Mouse (Mus musculus) myocyte (in vitro differentiated cells): ENCODE measurements around the gene Rgs9. TPM values are rescaled to one million over a fixed set of nuclear protein-coding genes. Genes with fewer than 3 reads are reported as not detected.

Experiments used
- H3K27me3 ChIP-seq: one replicate; pipeline ENCODE4 v1.6.1; 2011; ENCODE audit not compliant: control insufficient read depth, insufficient read depth, insufficient read length
- H3K36me3 ChIP-seq: one replicate; pipeline ENCODE4 v1.6.1; 2011; ENCODE audit not compliant: control insufficient read depth, insufficient read depth
- H3K4me2 ChIP-seq: one replicate; pipeline ENCODE4 v1.6.1; 2011; ENCODE audit warnings: low read depth, control low read depth
- H3K4me3 ChIP-seq: one replicate; pipeline ENCODE4 v1.5.1; 2011; ENCODE audit warnings: mild to moderate bottlenecking, control low read depth, moderate library complexity
- H3K79me2 ChIP-seq: one replicate; pipeline ENCODE4 v1.6.1; 2011; ENCODE audit not compliant: control insufficient read depth, insufficient read depth
- H3ac ChIP-seq: one replicate; pipeline ENCODE4 v1.6.1; 2011; ENCODE audit not compliant: control insufficient read depth, insufficient read length
- CEBPB ChIP-seq: IDR thresholded peaks from 2 replicates; pipeline ENCODE4 v1.6.1; 2011; ENCODE audit warnings: mild to moderate bottlenecking, moderate library complexity; ENCODE audit not compliant: poor library complexity, insufficient read depth, severe bottlenecking
- E2F4 ChIP-seq: IDR thresholded peaks from one replicate; pipeline ENCODE4 v1.6.1; 2011; ENCODE audit warnings: mild to moderate bottlenecking, control low read depth, moderate library complexity; ENCODE audit not compliant: insufficient read depth
- MAX ChIP-seq: IDR thresholded peaks from one replicate; pipeline ENCODE4 v1.6.1; 2011; ENCODE audit warnings: low read depth, mild to moderate bottlenecking, control low read depth
- MYOD1 ChIP-seq, 3 experiments: IDR thresholded peaks; one replicate each; pipeline ENCODE4 v1.6.1; 2011; ENCODE audit warnings: control low read depth in 2 of 3, low read depth in 2 of 3, mild to moderate bottlenecking in 2 of 3, moderate library complexity in 1 of 3; ENCODE audit not compliant: insufficient read length in 2 of 3, control insufficient read depth in 1 of 3
- MYOG ChIP-seq, 3 experiments: IDR thresholded peaks; one replicate each; pipeline ENCODE4 v1.6.1; 2011; ENCODE audit warnings: control low read depth in 2 of 3, low read depth in 2 of 3, mild to moderate bottlenecking in 2 of 3; ENCODE audit not compliant: insufficient read length in 2 of 3, control insufficient read depth in 1 of 3, insufficient read depth in 1 of 3
- POLR2A ChIP-seq: IDR thresholded peaks from one replicate; pipeline ENCODE4 v1.6.1; 2011; ENCODE audit warnings: low read depth, mild to moderate bottlenecking, control low read depth, moderate library complexity; ENCODE audit not compliant: insufficient read length
- POLR2AphosphoS2 ChIP-seq: IDR thresholded peaks from one replicate; pipeline ENCODE4 v1.6.1; 2011; ENCODE audit warnings: low read depth, control low read depth; ENCODE audit not compliant: insufficient read length
- REST ChIP-seq: IDR thresholded peaks from one replicate; pipeline ENCODE4 v1.6.1; 2011; ENCODE audit warnings: mild to moderate bottlenecking, control low read depth, moderate library complexity; ENCODE audit not compliant: insufficient read depth, insufficient read length
- SRF ChIP-seq: IDR thresholded peaks from one replicate; pipeline ENCODE4 v1.6.1; 2011; ENCODE audit warnings: low read depth; ENCODE audit not compliant: control insufficient read depth, insufficient read length
- TCF12 ChIP-seq: IDR thresholded peaks from one replicate; pipeline ENCODE4 v1.6.1; 2011; ENCODE audit warnings: mild to moderate bottlenecking, control low read depth; ENCODE audit not compliant: poor library complexity, insufficient read depth, severe bottlenecking
- TCF3 ChIP-seq: IDR thresholded peaks from one replicate; pipeline ENCODE4 v1.6.1; 2011; ENCODE audit warnings: low read depth, control low read depth; ENCODE audit not compliant: insufficient read length
- USF1 ChIP-seq: IDR thresholded peaks from one replicate; pipeline ENCODE4 v1.6.1; 2011; ENCODE audit warnings: low read depth, mild to moderate bottlenecking, control low read depth, moderate library complexity
- polyA plus RNA-seq: library from polyadenylated mRNA; unstranded; fragments of >200 nt; fragmentation: generic; extraction: Trizol; gene quantifications from one replicate; pipeline ENCODE4 v1.2.1, GENCODE M21; 2012; ENCODE audit warnings: missing spikeins

Gene Rgs9
- polyA plus RNA-seq, 1 experiment = not detected

DNA sequence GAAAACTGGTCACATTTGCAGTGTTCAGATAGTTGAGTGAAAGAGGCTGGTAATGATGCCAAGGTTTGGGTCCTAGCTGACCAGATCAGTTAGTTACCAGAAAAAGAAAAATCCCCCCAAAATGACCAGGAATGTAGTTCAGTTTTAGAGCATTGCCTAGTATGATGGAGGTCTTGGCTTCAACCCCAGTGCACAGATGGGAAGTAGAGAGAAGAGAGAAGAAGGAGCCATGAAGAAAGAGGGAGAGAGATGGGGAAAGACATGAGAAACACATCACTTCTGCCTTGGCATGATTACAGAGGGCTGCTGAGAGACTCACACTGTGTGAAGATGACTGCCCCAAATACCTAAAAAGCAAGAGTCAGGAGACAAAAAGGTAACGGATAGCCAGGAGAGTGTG lies 13.1 kb downstream of the Rgs9 start:
- Histone ChIP-seq H3K27me3 (no peaks in the 10 kb centered on the region), H3K4me3 (no peak overlapping the region), H3K79me2 (no peaks in the 10 kb centered on the region), H3ac (no peak overlapping the region), H3K36me3 (no peaks in the 10 kb centered on the region), H3K4me2 (no peak overlapping the region)
- TF ChIP-seq REST (no peak), MYOD1 (IDR thresholded peaks at IDR 0.05; ENCODE audit: control insufficient read depth in 1 of 3, insufficient read length in 2 of 3, low read depth in 2 of 3) (no peak)

DNA sequence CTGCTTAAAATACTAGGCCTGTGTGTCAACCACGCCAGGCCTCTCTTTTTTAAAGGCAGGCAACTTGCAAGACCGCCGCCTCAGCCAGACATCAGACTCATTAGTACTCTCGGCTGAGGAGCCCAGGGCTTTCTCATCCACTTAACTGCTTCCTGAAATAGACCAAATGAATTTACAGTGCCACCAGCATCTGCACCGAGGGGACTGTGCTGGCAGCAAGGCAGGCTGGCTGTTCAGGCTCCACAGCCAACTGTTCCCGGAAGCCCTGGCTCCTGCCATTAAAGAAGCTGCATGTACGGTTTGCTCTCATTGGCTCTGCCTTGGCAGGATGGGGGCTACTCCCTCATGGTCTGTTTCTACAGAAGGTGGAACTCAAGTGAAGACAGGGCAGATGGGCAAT lies 19.7 kb downstream of the Rgs9 start:
- H3K27me3 ChIP-seq = no peaks in the 10 kb centered on the region

GRCm38 (mm10) chr11:109271399-109271798 lies 26.5 kb downstream of the Rgs9 start:
- H3K79me2 ChIP-seq = no peaks in the 10 kb centered on the region
- no peak overlapping the region for H3ac ChIP-seq
- H3K4me2 ChIP-seq = no peak overlapping the region
- H3K27me3 ChIP-seq = no peaks in the 10 kb centered on the region
- TF ChIP-seq POLR2AphosphoS2 = no peak
- no peak for TF ChIP-seq TCF3
- TF ChIP-seq SRF = no peak
- no peak for TF ChIP-seq TCF12
- no peak for TF ChIP-seq USF1
- no peak for TF ChIP-seq CEBPB
- TF ChIP-seq MAX = no peak
- TF ChIP-seq POLR2A = no peak
- no peak for TF ChIP-seq MYOG (IDR thresholded peaks at IDR 0.05; ENCODE audit: control insufficient read depth in 1 of 3, insufficient read depth in 1 of 3, insufficient read length in 2 of 3, low read depth in 2 of 3)
- H3K4me3 ChIP-seq = no peak overlapping the region
- no peaks in the 10 kb centered on the region for H3K36me3 ChIP-seq

More for the DNA sequence above, 19.7 kb downstream of the Rgs9 start:
- no peak overlapping the region for H3K4me3 ChIP-seq
- H3ac ChIP-seq = no peak overlapping the region
- H3K79me2 ChIP-seq = no peaks in the 10 kb centered on the region
- H3K36me3 ChIP-seq = no peaks in the 10 kb centered on the region
- no peak for TF ChIP-seq REST
- no peak overlapping the region for H3K4me2 ChIP-seq

GRCm38 (mm10) chr11:109270366-109270765 lies 27.6 kb downstream of the Rgs9 start:
- TF ChIP-seq POLR2AphosphoS2 (no peak), POLR2A (no peak), E2F4 (no peak), MYOD1 (IDR thresholded peaks at IDR 0.05; ENCODE audit: control insufficient read depth in 1 of 3, insufficient read length in 2 of 3, low read depth in 2 of 3) (no peak), TCF3 (no peak), SRF (no peak), USF1 (no peak), MYOG (IDR thresholded peaks at IDR 0.05; ENCODE audit: control insufficient read depth in 1 of 3, insufficient read depth in 1 of 3, insufficient read length in 2 of 3, low read depth in 2 of 3) (no peak), REST (no peak), CEBPB (no peak), MAX (no peak), TCF12 (no peak)
- no peak overlapping the region for H3ac ChIP-seq
- no peak overlapping the region for H3K4me3 ChIP-seq
- no peaks in the 10 kb centered on the region for H3K79me2 ChIP-seq
- H3K36me3 ChIP-seq = no peaks in the 10 kb centered on the region
- H3K4me2 ChIP-seq = no peak overlapping the region
- no peaks in the 10 kb centered on the region for H3K27me3 ChIP-seq

DNA sequence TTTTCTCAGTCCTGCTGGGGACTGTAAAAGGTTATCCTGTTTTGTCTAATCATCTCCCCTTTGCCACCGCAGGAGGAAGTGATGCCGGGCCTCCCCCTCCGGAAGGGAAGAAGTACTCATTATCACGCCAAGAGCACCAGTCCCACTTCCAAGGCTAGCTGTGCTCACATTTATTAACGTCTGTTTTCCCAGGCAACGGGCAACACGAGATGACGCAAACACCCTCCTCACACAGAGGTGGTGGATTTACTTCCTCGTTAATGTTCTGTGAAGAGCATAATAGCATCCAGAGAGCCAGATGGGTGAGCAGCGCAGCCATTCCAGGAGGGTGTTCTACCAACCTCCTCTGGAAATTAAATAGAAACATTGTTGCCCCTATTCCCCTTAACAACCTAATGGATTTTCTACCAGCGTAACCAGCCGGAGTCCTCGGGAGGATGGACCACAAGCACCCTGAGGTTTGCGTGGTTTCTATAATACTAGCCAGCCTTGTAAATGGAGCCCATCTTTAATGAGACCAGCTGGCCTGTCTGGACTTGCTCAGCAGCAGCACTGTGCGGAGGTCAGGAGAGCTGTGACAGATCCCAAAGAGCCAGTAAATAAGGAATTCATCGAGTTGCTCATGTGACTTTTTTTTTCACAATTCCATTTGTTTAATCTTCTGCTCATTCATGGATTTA lies 28.1 kb downstream of the Rgs9 start:
- no peak overlapping the region for H3K4me2 ChIP-seq
- TF ChIP-seq POLR2A = no peak
- no peak for TF ChIP-seq POLR2AphosphoS2
- no peak for TF ChIP-seq MYOD1 (IDR thresholded peaks at IDR 0.05; ENCODE audit: control insufficient read depth in 1 of 3, insufficient read length in 2 of 3, low read depth in 2 of 3)
- no peak for TF ChIP-seq E2F4
- no peak for TF ChIP-seq MYOG (IDR thresholded peaks at IDR 0.05; ENCODE audit: control insufficient read depth in 1 of 3, insufficient read depth in 1 of 3, insufficient read length in 2 of 3, low read depth in 2 of 3)
- no peak for TF ChIP-seq REST
- no peak for TF ChIP-seq TCF12
- no peak for TF ChIP-seq USF1
- no peak for TF ChIP-seq TCF3
- no peak for TF ChIP-seq MAX
- no peak for TF ChIP-seq CEBPB
- no peak for TF ChIP-seq SRF
- H3K79me2 ChIP-seq = no peaks in the 10 kb centered on the region
- H3K27me3 ChIP-seq = no peaks in the 10 kb centered on the region
- H3ac ChIP-seq = no peak overlapping the region
- no peaks in the 10 kb centered on the region for H3K36me3 ChIP-seq
- no peak overlapping the region for H3K4me3 ChIP-seq
